Mouse (Mus musculus): ENCODE measurements around the gene Rdh13.

DNA sequence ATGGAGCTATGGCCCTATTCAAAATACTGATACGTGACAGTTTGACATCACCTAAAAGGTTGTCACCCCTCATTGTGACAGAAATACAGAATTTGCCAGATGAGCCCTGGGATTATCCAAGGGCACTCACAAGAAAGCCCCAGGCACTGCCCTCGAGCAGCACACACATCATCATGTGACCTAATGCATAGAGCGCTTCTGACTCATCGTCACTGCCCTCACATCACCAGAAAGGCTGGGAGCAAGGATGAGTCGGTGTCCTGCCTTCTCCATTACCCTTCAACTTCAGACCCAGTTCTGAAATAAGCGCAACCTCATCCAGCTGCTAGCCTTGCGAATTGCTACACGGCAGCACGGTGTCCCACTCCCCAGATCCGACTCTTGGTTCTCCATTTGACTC is 4.9 kb downstream of the Rdh13 start:
- no peak for TF ChIP-seq POLR2A (IDR thresholded peaks at IDR 0.05; ENCODE audit: insufficient read depth, low read depth, low read length)
- no peak for TF ChIP-seq CTCF (IDR thresholded peaks at IDR 0.05)
